Mouse (Mus musculus): ENCODE results near the gene Gpd2. TPM values are rescaled to one million over a fixed set of nuclear protein-coding genes. Genes with fewer than 3 reads are reported as not detected.

Gene Gpd2
- 2.0 and 2.6 TPM in 2 replicates for polyA plus RNA-seq (2012; rRNA removed)

GRCm38 (mm10) chr2:57237475-57237919, at the start of gene Gpd2:
Gene Gpd2 (plus strand): TSS chr2:57237635.

Other genes with a start within 250 kb of the Gpd2 start
- 0.20 and 0.24 TPM in 2 replicates for gene Nr4a2, start 113.6 kb upstream of the Gpd2 start, polyA plus RNA-seq (2012; rRNA removed)

All from liver, embryonic 14 days (tissue).